Mouse (Mus musculus): Measurements from ENCODE around the gene Papss2.

GRCm38 (mm10) chr19:32573259-32573658 is 22.3 kb upstream of the Papss2 start:
- TF ChIP-seq CTCF (IDR thresholded peaks at IDR 0.05; ENCODE audit: low read depth) (no peak), EP300 (IDR thresholded peaks at IDR 0.05; ENCODE audit: low read depth) (no peak)
